Mouse (Mus musculus) common myeloid progenitor, adult 5-6 weeks (primary cell): Measurements from ENCODE around the gene Cdk9. TPM values are rescaled to one million over a fixed set of nuclear protein-coding genes. Genes with fewer than 3 reads are reported as not detected.

ENCODE experiments used
- ATAC-seq: replicated peaks from 2 replicates; pipeline ENCODE4 v1.8.0; 2016; ENCODE audit warnings: low read depth, mild to moderate bottlenecking, moderate TSS enrichment, inconsistent platforms; ENCODE audit not compliant: poor library complexity, severe bottlenecking
- total RNA-seq: library from RNA; stranded (forward); fragments of 200-1000, 187-1606 nt; gene quantifications from 2 replicates; pipeline ENCODE4 v1.2.3, GENCODE M21; 2017

Cdk9 gene
- total RNA-seq, 1 experiment from 2014 or later: 61.3 TPM

DNA sequence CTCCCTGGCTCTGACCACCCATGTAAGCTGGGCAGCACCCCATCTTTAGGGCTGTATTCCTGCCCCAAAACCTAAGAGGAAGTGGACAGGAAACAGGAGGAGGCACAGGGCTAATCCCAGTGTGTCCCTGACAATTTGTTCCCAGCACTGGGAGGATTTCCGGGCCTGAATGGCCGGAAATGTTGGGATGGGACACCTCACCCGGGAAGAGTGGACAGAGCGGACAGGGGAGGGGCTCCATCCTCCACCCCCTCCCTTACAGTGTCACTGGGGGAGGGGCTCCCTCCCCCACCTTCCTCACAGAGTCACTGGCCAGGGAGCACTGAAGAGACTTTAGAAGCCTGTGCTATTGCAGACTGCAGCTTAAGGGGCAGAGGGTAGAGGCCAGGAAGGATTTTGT is 22.1 kb upstream of the Cdk9 start:
- ATAC-seq: no peak

DNA sequence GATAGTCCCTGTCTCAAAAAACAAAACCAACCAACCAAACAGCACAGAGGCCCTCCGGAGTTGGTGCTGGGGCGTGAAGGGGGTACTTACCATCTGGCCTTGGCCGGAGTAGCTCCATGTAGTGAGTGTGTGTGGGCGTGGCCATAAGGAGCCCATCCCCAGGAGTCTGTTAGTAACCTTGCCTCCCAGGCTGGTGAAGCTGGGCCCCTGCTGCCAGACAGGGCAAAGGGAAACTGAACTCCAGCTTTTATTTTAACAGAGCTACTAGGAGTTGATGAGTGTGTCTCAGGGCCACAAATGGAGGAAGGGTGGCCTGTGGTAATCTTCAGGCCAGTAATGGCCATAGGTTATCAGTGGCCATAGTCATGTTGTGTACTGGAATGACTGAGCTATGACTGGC is 21.6 kb upstream of the Cdk9 start:
- ATAC-seq: no peak

DNA sequence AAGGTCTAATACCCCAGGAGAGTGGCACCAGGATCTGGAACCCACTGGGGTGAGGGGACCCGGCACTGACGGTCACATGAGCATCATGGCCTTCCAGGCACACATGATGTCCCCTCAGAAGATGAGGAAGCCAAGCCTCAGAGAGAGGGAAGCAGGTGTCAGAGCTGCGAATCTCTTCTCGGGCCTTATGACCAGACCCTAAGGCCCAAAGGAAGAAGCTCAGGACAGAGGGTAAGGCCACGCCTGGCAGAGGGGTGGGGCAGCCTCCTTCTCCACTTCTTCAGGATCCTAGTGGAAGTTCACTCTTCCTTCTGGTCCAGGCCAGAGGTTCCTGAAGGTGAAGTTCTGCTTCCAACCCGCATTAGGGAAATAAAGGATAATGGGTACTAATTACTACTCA is 19.8 kb upstream of the Cdk9 start:
- ATAC-seq: no peak

DNA sequence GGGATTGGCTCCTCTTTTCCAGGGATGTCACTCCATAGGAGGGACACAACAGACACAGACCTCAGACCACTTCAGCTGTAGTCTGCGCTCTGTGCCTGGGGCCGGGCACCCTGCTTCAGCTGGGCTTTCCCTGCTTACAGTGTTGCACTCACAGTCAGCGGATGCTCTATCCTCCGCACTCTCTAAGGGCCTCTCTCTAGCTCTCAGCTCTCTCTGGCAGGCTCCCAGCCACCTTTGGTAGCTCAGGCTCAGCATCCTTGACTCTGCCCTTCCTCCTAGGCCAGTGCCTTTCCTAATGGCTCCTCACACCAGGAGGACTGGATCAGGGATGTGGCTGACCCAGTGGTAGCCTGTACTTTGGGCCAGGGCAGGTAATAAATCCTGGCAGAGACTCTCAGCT is 19.0 kb upstream of the Cdk9 start:
- no peak for ATAC-seq

DNA sequence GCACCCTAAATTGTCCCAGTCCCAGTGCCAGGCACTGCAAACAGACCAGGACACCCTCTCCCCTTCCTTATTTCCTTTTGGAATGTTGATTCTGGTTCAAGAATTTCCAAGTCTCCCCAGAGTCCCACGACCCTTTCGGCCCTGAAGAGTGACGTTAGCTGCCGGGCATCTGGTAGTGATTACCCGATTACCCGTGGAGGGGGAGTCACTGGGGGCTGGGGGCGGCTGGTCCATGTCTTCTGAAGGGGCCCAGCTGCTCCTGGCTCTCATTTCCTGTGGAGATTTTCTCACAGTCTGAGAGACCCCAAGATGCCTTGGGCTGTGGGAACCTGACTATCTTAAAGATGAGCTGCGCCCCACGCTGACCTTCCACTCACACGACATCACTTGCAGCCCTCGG is 18.0 kb upstream of the Cdk9 start:
- no peak for ATAC-seq

DNA sequence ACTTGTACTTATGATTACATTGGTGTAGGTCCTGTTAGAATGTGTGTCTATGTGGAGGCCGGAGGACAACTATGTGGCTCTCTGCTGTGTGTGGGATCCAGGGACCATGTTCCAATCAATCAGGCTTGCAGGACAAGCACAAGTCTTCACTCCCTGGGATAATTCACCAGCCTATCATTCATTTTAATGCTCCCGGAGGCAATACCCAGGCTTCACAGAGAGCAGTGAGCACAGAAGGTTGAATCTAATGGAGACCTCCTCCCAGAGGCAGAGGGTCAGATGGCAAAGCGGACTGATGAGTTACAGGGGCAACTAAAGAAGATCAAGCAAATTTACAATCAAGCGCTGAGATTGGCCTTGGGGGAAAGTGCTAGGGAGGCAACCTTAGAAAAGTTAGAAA is 16.7 kb upstream of the Cdk9 start:
- ATAC-seq: no peak

DNA sequence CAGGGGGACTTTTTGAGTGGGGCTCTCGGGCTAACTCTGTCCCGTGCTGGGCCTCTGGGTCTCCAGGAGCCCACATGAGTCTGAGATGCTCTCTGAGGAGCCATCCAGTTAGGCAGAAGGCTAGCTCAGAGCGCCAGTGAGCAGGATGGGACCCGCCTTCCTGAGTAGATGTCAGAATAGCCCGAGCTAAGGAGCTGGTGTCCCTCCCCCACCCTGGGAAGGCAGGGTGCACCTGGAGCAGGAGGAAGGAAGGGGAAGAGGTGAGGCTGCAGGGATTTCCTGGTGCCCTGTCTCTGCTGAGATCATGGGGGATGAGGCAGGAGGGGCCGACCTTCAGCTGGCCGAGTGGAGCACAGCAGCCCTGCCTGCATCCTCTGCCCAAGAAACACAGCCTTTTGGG is 15.6 kb upstream of the Cdk9 start:
- ATAC-seq: no peak

DNA sequence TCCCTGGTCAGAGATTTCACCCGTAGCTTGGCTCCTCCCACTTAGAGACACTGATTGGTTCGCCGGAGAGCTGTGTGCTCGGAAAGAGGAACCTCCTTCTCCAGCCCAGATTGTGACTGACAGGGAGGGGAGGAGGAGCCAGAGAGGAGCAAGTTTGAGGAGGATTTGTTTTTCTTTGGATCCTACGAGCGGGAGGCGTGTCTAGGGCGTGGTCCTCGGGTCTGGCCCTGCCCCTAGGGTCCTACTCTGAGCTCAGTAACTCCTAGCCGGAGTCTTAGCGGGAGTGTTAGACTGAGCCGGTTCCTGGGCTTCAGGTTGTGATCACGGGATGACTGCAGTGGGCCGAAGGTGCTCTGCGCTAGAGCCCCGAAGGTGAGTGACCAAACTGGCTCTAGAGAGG is 14.6 kb upstream of the Cdk9 start:
- peak; percentile 100 for ATAC-seq

DNA sequence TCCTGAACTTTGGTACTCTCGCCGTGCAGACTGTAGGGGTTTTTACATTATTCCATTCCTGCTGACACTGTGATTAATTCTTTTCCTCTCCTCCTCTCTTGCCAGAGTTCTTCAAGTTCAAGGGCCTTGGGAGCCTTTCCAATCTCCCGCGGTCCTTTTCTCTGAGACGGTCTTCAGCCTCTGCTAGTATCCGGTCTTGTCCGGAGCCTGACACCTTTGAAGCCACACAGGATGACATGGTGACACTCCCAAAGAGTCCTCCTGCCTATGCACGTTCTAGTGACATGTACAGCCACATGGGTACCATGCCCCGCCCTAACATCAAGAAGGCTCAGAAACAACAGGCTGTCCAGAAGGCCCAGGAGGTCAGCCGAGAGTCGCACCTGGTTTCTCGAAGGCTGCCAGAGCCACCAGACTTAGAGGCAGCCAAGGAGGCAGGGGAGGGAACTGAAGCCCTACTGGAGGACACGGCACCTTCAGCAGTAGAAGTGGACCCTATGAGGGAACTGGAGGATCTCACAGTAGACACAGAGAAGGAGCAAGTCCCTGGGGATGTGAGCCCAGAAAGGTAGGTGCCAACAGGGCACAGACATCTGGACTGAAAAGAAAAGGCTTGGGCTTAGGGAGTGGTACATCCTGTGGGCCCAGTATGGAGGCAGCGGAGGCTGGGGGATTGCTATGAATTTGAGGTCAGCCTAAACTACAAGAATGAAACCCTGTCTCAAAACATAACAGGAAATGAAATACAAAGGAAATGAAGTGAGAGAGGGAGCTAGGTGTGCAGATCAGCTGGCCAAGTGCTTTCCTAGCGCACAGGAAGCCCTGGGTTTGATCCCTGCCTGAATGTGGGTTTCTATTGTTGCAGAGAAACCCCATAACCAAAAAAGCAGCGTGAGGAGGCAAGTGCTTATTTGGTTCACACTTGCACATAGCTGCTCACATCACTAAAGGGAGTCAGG is 12.2 kb upstream of the Cdk9 start:
- ATAC-seq: no peak

DNA sequence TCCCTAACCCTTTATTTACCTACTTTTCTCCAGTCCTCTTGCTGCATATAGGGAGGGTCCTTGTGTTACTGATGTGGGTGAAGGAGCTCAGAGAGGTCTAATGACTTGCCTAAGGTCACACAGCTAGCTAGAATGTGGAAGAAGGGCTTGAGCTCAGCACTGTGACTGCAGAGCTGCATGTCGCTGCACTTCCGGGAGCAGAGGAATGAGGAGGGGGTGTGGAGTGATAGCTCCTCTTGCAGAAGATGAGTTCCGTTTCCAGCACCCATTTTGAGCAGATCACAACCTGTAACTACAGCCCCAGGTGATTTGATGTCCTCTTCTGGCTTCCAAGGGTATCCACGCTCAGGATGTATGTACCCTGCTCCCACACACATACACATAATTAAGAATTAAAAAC is 11.3 kb upstream of the Cdk9 start:
- no peak for ATAC-seq

DNA sequence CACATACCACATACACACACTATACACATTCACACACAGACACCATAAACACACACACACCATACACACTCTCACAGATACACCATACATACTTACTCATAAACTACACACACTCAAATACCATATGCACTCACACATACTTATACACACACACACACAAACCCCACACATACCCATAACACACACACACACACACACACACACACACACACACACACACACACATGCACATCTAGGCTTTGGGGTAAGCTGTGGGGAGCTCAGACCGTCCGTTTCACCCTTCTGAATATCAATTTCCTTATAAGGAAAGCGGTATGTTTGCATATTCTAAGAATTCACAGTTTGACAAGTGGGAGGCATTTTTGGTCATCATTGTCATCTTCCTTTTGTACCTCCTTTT is 9.7 kb upstream of the Cdk9 start:
- ATAC-seq: no peak

DNA sequence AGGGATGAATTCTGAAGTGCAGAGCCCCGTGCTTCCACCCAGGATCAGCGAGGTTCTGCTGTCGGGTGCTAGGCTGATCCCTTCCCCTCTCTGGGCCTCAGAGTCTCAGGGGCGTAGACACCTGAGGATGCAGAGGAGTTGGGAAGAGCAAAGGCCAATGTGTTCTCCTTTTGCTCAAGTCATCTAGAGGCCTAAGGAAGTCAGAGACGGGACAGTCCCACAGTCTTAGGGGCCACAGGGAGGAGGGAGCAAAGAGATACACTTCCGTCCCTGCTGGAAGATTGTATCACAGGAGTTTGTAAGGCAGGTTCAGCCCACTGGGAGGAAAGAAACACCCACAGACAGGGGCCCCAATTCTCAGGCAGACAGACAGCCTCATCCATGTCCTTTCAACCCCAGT is 9.2 kb upstream of the Cdk9 start:
- peak; percentile 37 for ATAC-seq

DNA sequence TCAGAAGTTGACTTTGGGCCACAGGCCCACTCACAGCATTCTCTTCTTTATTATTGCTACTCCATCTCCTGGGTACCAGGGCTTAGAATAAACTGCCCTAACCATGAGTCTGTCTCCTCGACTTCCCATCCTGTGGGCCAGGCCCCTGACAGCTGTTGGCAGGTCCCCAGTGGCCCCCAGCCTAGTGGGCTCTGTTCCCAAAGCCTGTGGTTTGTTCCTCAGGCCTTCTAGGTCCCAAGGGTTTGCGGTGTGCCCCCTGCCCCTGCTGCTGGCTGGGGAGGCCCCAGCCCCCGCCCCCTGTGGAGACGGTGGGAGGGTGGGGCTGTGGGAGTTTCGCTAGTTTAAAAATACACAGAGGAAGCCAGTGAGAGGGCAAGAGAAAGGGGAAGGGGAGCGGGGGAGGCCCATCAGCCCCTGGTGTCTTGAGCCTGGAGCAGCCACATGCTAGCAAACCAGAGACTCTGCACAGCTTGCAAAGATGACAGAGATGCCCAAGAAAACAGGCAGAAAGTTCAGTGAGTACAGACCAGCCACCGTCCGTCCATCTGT is 7.9 kb upstream of the Cdk9 start, which contains the start of gene Sh2d3c:
Gene Sh2d3c (plus strand): TSS at position 375 of the 549 bp plus-strand sequence.
- peak; percentile 77 for ATAC-seq

DNA sequence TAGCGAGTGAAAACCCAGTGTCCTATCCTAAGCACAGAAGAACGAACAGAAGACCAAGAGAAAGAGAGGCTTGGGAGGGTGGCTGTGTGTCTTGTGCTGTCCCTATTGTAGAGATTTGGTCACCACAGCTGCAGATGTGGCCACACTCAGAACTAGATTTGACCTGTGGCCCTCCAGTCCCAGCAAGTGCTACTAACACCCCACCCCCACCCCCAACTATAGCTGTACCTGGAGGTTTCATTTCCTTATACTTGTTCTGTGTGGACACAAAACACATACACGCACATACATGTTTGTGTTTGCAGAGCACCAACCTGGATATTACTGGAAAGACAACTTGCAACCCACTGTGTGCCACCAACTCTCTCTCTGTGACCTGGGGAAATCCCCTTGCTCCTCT is 7.2 kb upstream of the Cdk9 start:
- ATAC-seq: no peak

DNA sequence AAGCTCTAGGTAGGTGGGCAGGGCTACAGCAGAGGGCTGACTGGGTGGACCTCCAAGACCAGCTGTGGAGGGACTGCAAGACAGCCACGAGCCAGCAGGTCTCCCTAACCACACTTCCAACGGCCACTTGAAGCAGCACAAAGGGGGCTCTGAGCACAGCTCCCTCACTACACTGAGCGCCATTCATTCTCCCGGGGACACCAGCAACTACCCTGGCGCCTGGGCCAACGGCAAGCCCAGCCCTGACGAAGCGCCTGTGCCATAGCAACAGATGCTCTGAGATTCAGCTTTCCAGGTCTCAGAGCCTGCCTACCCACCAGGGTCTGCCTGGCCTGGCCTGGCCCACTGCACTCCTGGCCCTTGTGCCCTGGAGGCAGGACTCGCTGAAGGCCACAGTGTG is 5.9 kb upstream of the Cdk9 start:
- ATAC-seq: no peak

DNA sequence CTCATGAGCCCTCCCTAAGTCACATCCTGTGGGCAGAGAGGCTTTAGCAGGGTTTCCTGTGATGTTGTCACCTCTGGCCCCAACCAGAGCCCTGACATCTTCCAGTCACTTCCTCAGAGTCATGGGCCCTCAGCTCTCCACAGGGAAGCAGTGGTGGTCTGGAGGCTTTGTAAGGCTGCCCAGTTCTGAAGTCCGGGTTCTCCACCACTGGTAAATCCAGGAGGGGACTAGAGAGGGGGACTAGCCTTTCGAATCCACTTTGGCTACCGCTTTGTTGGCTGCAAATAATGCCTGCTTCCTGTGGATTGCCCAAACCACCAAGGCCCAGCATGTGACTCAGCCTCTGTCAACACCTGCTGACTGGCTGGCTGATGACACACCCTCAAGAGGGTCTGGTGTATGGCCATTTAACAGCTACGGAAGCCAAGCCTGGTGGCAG is 2.1 kb upstream of the Cdk9 start:
- ATAC-seq: peak; percentile 63

DNA sequence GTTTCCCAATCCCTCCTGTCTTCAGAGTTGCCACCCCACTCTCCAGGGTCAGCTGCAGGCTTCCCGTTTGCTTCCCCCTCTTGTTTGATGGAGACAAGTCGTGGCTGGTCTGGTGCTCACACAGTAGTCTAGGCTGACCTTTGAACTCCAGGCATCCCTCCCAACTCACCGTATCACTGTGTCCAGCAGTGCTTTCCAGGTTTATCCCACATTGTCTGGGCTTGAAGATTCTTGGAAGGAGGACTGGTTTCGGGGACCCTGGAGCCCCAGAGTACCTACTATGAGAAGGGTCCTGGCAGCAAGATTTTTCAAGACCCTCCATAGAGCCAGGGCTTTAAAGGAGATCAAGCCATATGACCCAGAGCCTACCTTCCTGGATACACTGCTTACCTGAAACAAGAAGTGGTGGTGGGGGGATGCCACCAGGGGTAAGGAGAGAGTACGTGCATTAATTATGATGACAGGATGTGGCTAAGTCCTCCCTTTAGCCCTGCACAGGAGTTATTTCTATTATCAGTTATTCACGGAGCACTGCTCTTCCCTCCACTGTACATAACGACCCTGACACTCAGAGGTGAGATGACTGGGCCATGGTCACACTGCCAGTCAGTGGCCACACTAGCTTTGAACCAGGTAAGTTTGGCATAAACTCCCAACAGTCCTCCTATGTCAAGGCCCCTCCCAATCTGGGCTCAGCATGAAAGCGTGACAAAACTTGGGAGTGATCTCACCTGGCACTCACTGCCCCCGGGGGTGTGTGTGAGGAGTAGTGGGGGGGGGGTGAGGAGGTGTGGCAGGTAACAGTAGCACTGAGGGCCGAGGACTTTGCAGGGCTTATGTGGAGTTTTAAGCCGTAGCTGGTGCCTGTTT is 1.5 kb upstream of the Cdk9 start:
- no peak for ATAC-seq

DNA sequence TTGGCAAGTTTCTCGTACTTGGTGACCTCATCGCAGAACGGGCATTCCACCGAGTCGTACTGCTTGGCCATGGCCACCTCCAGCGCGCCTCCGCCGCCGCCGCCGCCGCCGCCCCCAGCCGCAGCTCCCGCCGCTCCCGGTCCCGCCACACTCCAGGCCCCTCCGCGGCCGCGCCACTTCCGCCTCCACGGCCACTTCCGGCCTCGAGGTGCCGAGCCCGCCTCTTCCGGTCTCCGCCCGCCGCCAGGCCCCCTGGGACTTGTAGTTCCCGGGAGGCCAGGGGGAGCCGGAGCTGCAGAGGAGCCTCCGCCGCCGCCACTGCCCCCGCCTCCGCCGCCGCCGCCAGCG is 316 bp downstream of the Cdk9 start:
- peak; percentile 34; the same call in 1 of the 2 replicates for ATAC-seq

DNA sequence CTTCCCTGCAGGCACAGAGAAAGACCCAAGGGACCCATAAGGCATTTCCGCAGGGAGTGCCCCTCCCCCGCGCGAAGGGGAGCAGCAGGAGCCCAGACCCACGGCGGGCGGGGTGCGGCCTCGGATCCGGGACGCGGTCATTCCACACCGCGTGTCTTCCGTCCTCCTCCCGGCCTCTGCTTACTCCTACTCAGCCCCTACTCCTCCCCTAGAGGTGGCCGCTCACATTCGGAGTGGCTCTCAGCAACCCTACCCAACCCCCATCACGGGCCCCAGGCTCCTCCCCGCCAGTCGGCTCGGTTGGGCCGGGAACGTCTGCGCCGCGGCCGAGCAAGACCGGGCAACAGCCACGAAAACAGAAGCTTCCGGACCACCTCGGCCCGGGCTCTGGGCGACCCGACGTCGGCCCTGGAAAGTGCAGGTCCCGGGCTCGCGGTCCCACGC is 746 bp downstream of the Cdk9 start:
- ATAC-seq: 0 out of 2 replicates have a peak, but pooled peaks have one; percentile 6

DNA sequence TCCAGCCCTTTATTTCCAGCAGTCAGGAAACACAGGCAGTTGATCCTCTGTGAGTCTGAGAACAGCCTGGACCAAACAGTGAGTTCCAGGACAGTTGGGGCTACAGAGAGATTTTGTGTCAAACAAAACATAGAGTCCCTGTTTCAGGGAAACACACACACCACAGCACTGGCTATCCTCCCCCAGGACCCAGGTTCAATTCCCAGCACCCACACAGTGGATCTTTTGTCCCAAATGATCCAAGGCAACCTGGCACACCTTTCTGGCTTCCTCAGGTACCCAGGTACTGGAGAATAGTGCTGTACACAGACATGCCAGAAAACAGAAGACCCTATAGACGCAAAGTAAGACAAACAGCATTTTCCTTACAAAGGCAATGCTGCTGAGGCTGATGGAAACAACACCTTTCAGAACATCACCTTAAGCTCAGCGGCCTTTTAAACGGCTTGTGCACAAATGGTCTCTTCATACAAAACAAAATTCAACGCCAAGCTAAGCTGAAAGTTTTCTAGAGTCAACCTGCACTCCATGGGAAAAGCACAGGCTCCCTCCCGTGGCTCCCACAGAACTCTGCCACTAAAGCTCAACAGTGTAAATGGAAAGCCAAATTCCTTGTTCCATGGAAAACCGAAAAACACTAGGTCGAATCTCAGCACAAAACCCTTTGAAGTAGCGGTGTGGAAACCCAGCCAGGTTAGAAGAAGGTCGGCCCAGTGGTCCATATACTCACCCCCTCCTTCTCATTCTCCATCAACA is 1.4 kb downstream of the Cdk9 start:
- no peak for ATAC-seq
